Mouse (Mus musculus): ENCODE data around the gene Tmem260.

DNA sequence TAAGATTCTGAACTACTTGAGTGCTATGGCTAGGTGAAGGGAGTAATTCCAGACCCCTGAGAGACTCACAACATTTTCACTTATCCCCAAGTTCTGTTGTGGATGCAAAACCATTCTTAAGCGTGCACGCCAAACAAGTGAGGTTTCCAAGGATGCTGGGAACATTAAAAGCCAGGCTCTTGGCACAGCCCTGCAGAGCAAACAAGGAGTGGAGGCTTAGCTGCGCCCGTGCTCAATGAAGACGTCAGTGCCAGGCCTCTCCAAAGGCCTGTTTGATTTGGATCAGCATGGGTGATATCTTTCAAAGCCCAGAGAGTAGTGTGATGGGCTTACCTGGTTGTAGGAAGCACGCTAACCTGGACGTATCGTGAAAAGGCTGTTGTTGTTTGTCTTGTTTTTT is 69.6 kb downstream of the Tmem260 start:
- TF ChIP-seq CTCF (IDR thresholded peaks at IDR 0.05; ENCODE audit: control insufficient read depth, insufficient read depth, insufficient read length), result no peak
- TF ChIP-seq FOSL1 (IDR thresholded peaks at IDR 0.05; ENCODE audit: insufficient read depth, low read length, poor library complexity, severe bottlenecking), result no peak
- TF ChIP-seq CEBPB (IDR thresholded peaks at IDR 0.05; ENCODE audit: low read depth), result no peak
- no peak for TF ChIP-seq MYOD1 (IDR thresholded peaks at IDR 0.05; ENCODE audit: control insufficient read depth, insufficient read length, low read depth)
- TF ChIP-seq MAX (IDR thresholded peaks at IDR 0.05), result no peak
- TF ChIP-seq MYOG (IDR thresholded peaks at IDR 0.05; ENCODE audit: control insufficient read depth, extremely low read depth, insufficient read length), result no peak
- TF ChIP-seq USF1 (IDR thresholded peaks at IDR 0.05; ENCODE audit: low read depth), result no peak

All from C2C12 (cell line).